Mouse (Mus musculus): ENCODE measurements around the gene Zwint.

DNA sequence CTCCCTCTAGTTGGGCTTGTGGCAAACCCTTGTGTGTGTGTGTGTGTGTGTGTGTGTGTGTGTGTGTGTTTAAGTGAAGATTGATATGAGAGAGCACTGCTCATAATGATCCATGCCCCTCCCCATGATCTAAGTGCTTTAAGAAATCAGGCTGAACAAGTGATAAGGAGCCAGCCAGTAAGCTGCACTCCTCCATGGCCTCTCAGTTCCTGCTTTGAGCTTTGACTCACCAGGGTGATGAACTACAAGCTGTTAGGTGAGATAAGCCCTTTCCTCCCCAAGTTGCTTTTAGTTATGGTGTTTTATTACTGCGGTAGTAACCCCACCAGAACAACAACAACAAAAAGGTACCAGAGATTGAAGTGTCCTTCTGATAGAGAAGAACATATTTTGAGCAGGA is 21.9 kb downstream of the Zwint start:
- TF ChIP-seq POLR2A (IDR thresholded peaks at IDR 0.05; ENCODE audit: insufficient read length, low read depth): no peak
- no peak for TF ChIP-seq E2F4 (IDR thresholded peaks at IDR 0.05; ENCODE audit: insufficient read depth)
- no peak for TF ChIP-seq TCF12 (IDR thresholded peaks at IDR 0.05; ENCODE audit: insufficient read depth, poor library complexity, severe bottlenecking)
- no peak for TF ChIP-seq MAX (IDR thresholded peaks at IDR 0.05; ENCODE audit: low read depth)
- no peak for TF ChIP-seq POLR2AphosphoS2 (IDR thresholded peaks at IDR 0.05; ENCODE audit: insufficient read length, low read depth)
- no peak for TF ChIP-seq REST (IDR thresholded peaks at IDR 0.05; ENCODE audit: insufficient read depth, insufficient read length)
- TF ChIP-seq USF1 (IDR thresholded peaks at IDR 0.05; ENCODE audit: low read depth): no peak
- no peak for TF ChIP-seq CEBPB (IDR thresholded peaks at IDR 0.05; ENCODE audit: insufficient read depth, poor library complexity, severe bottlenecking)

All from myocyte (in vitro differentiated cells).